ENCODE assay signal across 22 mouse cellular contexts in the genomic region with DNA sequence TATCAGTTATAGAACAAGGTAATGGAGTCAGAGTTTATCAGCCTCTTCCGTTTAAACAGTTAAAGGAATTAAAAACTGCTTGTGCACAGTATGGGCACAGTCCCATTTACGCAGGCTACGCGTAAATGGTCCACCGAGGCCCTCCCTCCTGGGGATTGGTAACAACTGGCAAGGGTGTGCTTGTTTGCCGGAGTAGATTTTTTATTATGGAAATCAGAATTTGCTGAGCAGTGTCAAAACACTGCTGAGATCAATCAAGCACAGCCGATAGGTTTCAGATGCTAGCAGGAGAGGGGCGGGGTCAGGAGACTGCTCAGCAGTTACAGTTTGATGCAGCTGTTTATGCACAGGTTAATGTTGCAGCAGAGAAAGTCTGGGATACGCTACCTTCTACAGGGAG. TPM values are rescaled to one million over a fixed set of nuclear protein-coding genes. Genes with fewer than 3 reads are reported as not detected.
DNase-seq lines count a peak whose midpoint lies in the region; ATAC-seq and TF ChIP-seq lines count a peak whose summit lies in the region.
"Had no signal": no experiment of that assay in that cellular context is flagged by ENCODE, and none has a peak within 500 bp of the region (broad histone marks: within the 10 kb centered on the region; RNA-seq: fewer than 3 reads in every experiment).

No protein-coding gene starts in this region.

- H3K36me3 ChIP-seq in hindbrain, embryonic 13.5 days, result peaks cover 31% of the 10 kb centered on the region
- H3K36me3 ChIP-seq in hindbrain, embryonic 12.5 days, result peaks cover 8% of the 10 kb centered on the region
- peaks cover 24% of the 10 kb centered on the region for H3K36me3 ChIP-seq in neural tube, embryonic 15.5 days
- peaks cover 23% of the 10 kb centered on the region; the same call in 1 of the 2 replicates for H3K36me3 ChIP-seq in embryonic facial prominence, embryonic 14.5 days (ENCODE audit: control insufficient read depth, insufficient read depth, low read length)
- H3K36me3 ChIP-seq in forebrain, postnatal 0 days (ENCODE audit: insufficient read depth), result peaks cover 18% of the 10 kb centered on the region; the same call in 1 of the 2 replicates

- H3K4me3 ChIP-seq in hindbrain, embryonic 13.5 days, result no peak overlapping the region
- H3K4me3 ChIP-seq in hindbrain, embryonic 12.5 days, result no peak overlapping the region
- H3K4me3 ChIP-seq in neural tube, embryonic 15.5 days (replicated peaks), result no peak overlapping the region
- no peak overlapping the region for H3K4me3 ChIP-seq in embryonic facial prominence, embryonic 14.5 days (ENCODE audit: low read depth, low read length)
- H3K4me3 ChIP-seq in forebrain, postnatal 0 days (ENCODE audit: low read depth, low read length), result no peak overlapping the region
- H3K4me3 ChIP-seq: midbrain, embryonic 13.5 days; neural tube, embryonic 13.5 days had no signal

- H3K4me2 ChIP-seq in hindbrain, embryonic 13.5 days, result no peak overlapping the region
- no peak overlapping the region for H3K4me2 ChIP-seq in hindbrain, embryonic 12.5 days (replicated peaks)
- no peak overlapping the region for H3K4me2 ChIP-seq in neural tube, embryonic 15.5 days
- H3K4me2 ChIP-seq in embryonic facial prominence, embryonic 14.5 days (ENCODE audit: low read depth, low read length), result no peak overlapping the region
- no peak overlapping the region for H3K4me2 ChIP-seq in forebrain, postnatal 0 days (ENCODE audit: low read depth)
- H3K4me2 ChIP-seq: midbrain, embryonic 13.5 days; neural tube, embryonic 13.5 days had no signal

- H3K27ac ChIP-seq in hindbrain, embryonic 13.5 days, result no peak overlapping the region
- no peak overlapping the region for H3K27ac ChIP-seq in hindbrain, embryonic 12.5 days
- 0 out of 2 replicates have a peak overlapping the region, but pooled peaks have one; percentile 10 for H3K27ac ChIP-seq in neural tube, embryonic 15.5 days (replicated peaks)
- no peak overlapping the region for H3K27ac ChIP-seq in embryonic facial prominence, embryonic 14.5 days (replicated peaks; ENCODE audit: low read depth, low read length)
- H3K27ac ChIP-seq in forebrain, postnatal 0 days (ENCODE audit: low read depth, low read length), result peak overlapping the region; percentile 29; the same call in 1 of the 2 replicates
- H3K27ac ChIP-seq: midbrain, embryonic 13.5 days had no signal

- H3K4me1 ChIP-seq in hindbrain, embryonic 13.5 days (replicated peaks), result peaks cover 42% of the 10 kb centered on the region
- H3K4me1 ChIP-seq in hindbrain, embryonic 12.5 days, result peaks cover 22% of the 10 kb centered on the region
- H3K4me1 ChIP-seq in neural tube, embryonic 15.5 days, result peaks cover 36% of the 10 kb centered on the region
- peaks cover 13% of the 10 kb centered on the region for H3K4me1 ChIP-seq in embryonic facial prominence, embryonic 14.5 days (ENCODE audit: control insufficient read depth, insufficient read depth, low read length)
- H3K4me1 ChIP-seq in forebrain, postnatal 0 days (ENCODE audit: insufficient read depth), result peaks cover 3% of the 10 kb centered on the region; the same call in 1 of the 2 replicates

- 39% methylated on average over 9 of the region's 9 CpGs for WGBS in hindbrain, embryonic 13.5 days
- 47% methylated on average over 9 of the region's 9 CpGs for WGBS in hindbrain, embryonic 12.5 days
- 39% methylated on average over 9 of the region's 9 CpGs for WGBS in neural tube, embryonic 15.5 days
- WGBS in embryonic facial prominence, embryonic 14.5 days, result 53% methylated on average over 9 of the region's 9 CpGs
- WGBS in forebrain, postnatal 0 days, result 16% methylated on average over 9 of the region's 9 CpGs

- H3K9me3 ChIP-seq in hindbrain, embryonic 13.5 days, result no peaks in the 10 kb centered on the region
- H3K9me3 ChIP-seq in hindbrain, embryonic 12.5 days (replicated peaks), result no peaks in the 10 kb centered on the region
- no peaks in the 10 kb centered on the region for H3K9me3 ChIP-seq in neural tube, embryonic 15.5 days (replicated peaks)
- H3K9me3 ChIP-seq in embryonic facial prominence, embryonic 14.5 days (ENCODE audit: control insufficient read depth, low read length), result no peaks in the 10 kb centered on the region
- no peaks in the 10 kb centered on the region for H3K9me3 ChIP-seq in forebrain, postnatal 0 days (ENCODE audit: low read length)
- H3K9me3 ChIP-seq: heart, embryonic 12.5 days; midbrain, embryonic 13.5 days; neural tube, embryonic 13.5 days had no signal

- no peak for DNase-seq in neural tube, embryonic 10.5 days (ENCODE audit: extremely low spot score, low spot score)
- peak; percentile 28 for DNase-seq in embryonic facial prominence, embryonic 14.5 days (ENCODE audit: low spot score)
- DNase-seq in forebrain, postnatal 0 days, result no peak
- DNase-seq in adrenal gland, adult 8-10 months, result no peak
- DNase-seq in cerebellum, adult 9-11 months, result no peak
- DNase-seq: adrenal gland, adult 2 months; B cell, adult 2 months; cerebellum, adult 2 months; heart, postnatal 14 days; kidney, adult 8-10 months; kidney, postnatal 14 days; lung, adult 18-20 months; lung, postnatal 14 days; right cerebral cortex, adult 18-20 months; right cerebral cortex, postnatal 4 days had no signal

- no peak for TF ChIP-seq CTCF in forebrain, postnatal 0 days (IDR thresholded peaks at IDR 0.05; ENCODE audit: low read depth)

- 0 out of 2 replicates have a peak overlapping the region, but pooled peaks have one; percentile 2 for H3K9ac ChIP-seq in hindbrain, embryonic 13.5 days
- H3K9ac ChIP-seq in hindbrain, embryonic 12.5 days, result no peak overlapping the region
- H3K9ac ChIP-seq in neural tube, embryonic 15.5 days (replicated peaks), result no peak overlapping the region
- H3K9ac ChIP-seq in embryonic facial prominence, embryonic 14.5 days (ENCODE audit: low read depth, low read length), result no peak overlapping the region
- H3K9ac ChIP-seq in forebrain, postnatal 0 days, result no peak overlapping the region; the same call in 1 of the 2 replicates
- H3K9ac ChIP-seq: heart, embryonic 12.5 days; midbrain, embryonic 13.5 days had no signal

- ATAC-seq in hindbrain, embryonic 13.5 days (ENCODE audit: low FRiP score), result no peak
- no peak for ATAC-seq in hindbrain, embryonic 12.5 days (ENCODE audit: low FRiP score)
- no peak for ATAC-seq in neural tube, embryonic 15.5 days (ENCODE audit: low FRiP score)
- ATAC-seq in embryonic facial prominence, embryonic 14.5 days (ENCODE audit: low read depth), result 0 out of 2 replicates have a peak, but pooled peaks have one; percentile 4
- no peak for ATAC-seq in forebrain, postnatal 0 days
- ATAC-seq: midbrain, embryonic 13.5 days had no signal

- no peaks in the 10 kb centered on the region for H3K27me3 ChIP-seq in hindbrain, embryonic 13.5 days
- H3K27me3 ChIP-seq in hindbrain, embryonic 12.5 days, result no peaks in the 10 kb centered on the region
- no peaks in the 10 kb centered on the region for H3K27me3 ChIP-seq in neural tube, embryonic 15.5 days (replicated peaks)
- H3K27me3 ChIP-seq in embryonic facial prominence, embryonic 14.5 days (replicated peaks; ENCODE audit: control insufficient read depth, insufficient read depth, low read length), result no peaks in the 10 kb centered on the region
- no peaks in the 10 kb centered on the region for H3K27me3 ChIP-seq in forebrain, postnatal 0 days (ENCODE audit: insufficient read depth, low read length)
- H3K27me3 ChIP-seq: CH12.LX; heart, embryonic 12.5 days; midbrain, embryonic 13.5 days; neural tube, embryonic 13.5 days had no signal

RNA-seq across cellular contexts. Expression of a gene that starts 41.0 kb away (rescaled TPM):
- 245 and 251 TPM in 2 replicates for polyA plus RNA-seq in hindbrain, embryonic 13.5 days (2015; fragmentation: Nextera tagmentation; extraction: Ambion mirVana)
- polyA plus RNA-seq in hindbrain, embryonic 12.5 days (2016; fragmentation: Nextera tagmentation; extraction: Ambion mirVana), result 257 and 263 TPM in 2 replicates
- 245 and 246 TPM in 2 replicates for polyA plus RNA-seq in neural tube, embryonic 15.5 days (2015; fragmentation: Nextera tagmentation; extraction: Ambion mirVana)
- 272 and 275 TPM in 2 replicates for polyA plus RNA-seq in embryonic facial prominence, embryonic 14.5 days (2014; fragmentation: Nextera tagmentation; extraction: Ambion mirVana)
- 91.6 and 154 TPM in 2 replicates for total RNA-seq in forebrain, postnatal 0 days (2014; rRNA removed)
- 228 and 295 TPM in 2 replicates for polyA plus RNA-seq in forebrain, postnatal 0 days (2015; fragmentation: Nextera tagmentation; extraction: Ambion mirVana)
- total RNA-seq in adrenal gland, adult 8-10 months (2022), result 10 to 100 TPM; 50.4 to 60.7 (median 53.5) TPM

Comparison
In these comparisons a context has a peak if more than half of its experiments do, and no peak if none do; other contexts are left out.
1. H3K27ac ChIP-seq: peak in neural tube, embryonic 15.5 days (single experiment) and forebrain, postnatal 0 days (single experiment); none in hindbrain, embryonic 13.5 days (single experiment), hindbrain, embryonic 12.5 days (single experiment) and embryonic facial prominence, embryonic 14.5 days (single experiment).